Mouse (Mus musculus): ENCODE measurements at regions not wholly inside any gene's neighbourhood (a gene's known extent, or its start where the extent isn't known, plus 50 kb on each side); places are given as distances from the start of the nearest gene placed in this dataset.

DNA sequence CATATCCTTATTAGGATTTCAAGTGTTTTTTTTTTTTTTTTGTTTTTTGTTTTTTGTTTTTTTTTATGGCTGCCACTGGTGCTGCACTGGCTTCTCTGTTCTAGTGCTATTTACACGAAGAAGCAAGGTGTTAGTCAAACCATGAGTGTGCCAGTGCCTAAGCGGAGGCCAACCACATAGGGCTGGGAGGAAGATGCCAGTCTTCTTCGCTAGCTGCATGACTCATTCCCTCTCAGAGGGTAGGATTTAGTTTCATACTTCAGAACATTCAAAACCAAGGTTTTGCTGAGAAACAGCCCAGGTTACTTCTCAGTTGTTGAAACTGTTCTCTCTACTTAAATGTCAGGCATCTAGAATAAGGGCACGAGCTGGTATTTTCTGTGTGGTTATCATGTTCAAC is 72.6 kb downstream of the Icos start:
- DNase-seq (ENCODE audit: low spot score) = no peak
- WGBS = 87% methylated on average over 4 of the region's 4 CpGs
- Histone ChIP-seq H3K36me3 (ENCODE audit: insufficient read depth, low read length) (no peaks in the 10 kb centered on the region), H3K27me3 (ENCODE audit: insufficient read depth, low read length) (no peaks in the 10 kb centered on the region), H3K9ac (replicated peaks; ENCODE audit: low read length) (no peak overlapping the region), H3K9me3 (ENCODE audit: low read length) (no peaks in the 10 kb centered on the region), H3K4me2 (ENCODE audit: low read depth, low read length) (no peak overlapping the region), H3K27ac (no peak overlapping the region), H3K4me3 (ENCODE audit: low read length) (no peak overlapping the region), H3K4me1 (ENCODE audit: insufficient read depth, low read length) (no peaks in the 10 kb centered on the region)
- no peak for ATAC-seq
- no peak for TF ChIP-seq CTCF (IDR thresholded peaks at IDR 0.05; ENCODE audit: low read depth)

DNA sequence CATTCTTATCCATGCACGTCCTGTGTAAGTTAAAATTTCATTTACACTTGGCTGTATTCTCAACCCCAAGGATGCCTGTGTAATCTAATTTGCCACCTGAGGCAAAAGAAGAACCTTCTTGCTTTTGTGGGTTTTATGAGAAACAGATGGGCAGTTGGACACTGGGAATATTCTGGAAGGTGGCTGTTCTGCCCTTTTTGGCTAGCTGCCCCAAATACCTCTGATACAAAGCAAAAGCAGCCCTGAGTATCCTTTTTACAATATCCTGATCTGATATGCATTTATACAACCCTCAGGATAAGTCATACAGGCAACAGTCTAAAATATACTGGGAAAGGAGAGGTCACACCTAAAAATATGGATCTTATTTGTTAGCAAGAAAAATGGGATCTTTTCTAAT is 75.9 kb downstream of the Icos start:
- H3K27ac ChIP-seq = no peak overlapping the region
- 44% methylated on average over 1 of the region's 1 CpGs for WGBS

GRCm38 (mm10) chr1:61054391-61054790 is 76.7 kb downstream of the Icos start:
- no peaks in the 10 kb centered on the region for H3K9me3 ChIP-seq (ENCODE audit: low read length)
- H3K4me2 ChIP-seq (ENCODE audit: low read depth, low read length) = no peak overlapping the region
- DNase-seq (ENCODE audit: low spot score) (no peak), ATAC-seq (no peak)
- H3K27ac ChIP-seq = no peak overlapping the region
- H3K36me3 ChIP-seq (ENCODE audit: insufficient read depth, low read length) = no peaks in the 10 kb centered on the region
- H3K27me3 ChIP-seq (ENCODE audit: insufficient read depth, low read length) = no peaks in the 10 kb centered on the region
- no peaks in the 10 kb centered on the region for H3K4me1 ChIP-seq (ENCODE audit: insufficient read depth, low read length)
- H3K9ac ChIP-seq (replicated peaks; ENCODE audit: low read length) = no peak overlapping the region
- no peak overlapping the region for H3K4me3 ChIP-seq (ENCODE audit: low read length)
- 87% methylated on average over 6 of the region's 6 CpGs for WGBS
- TF ChIP-seq CTCF (IDR thresholded peaks at IDR 0.05; ENCODE audit: low read depth) = no peak

More for the DNA sequence above, 75.9 kb downstream of the Icos start:
- Histone ChIP-seq H3K4me1 (ENCODE audit: insufficient read depth, low read length) (no peaks in the 10 kb centered on the region), H3K9me3 (ENCODE audit: low read length) (no peaks in the 10 kb centered on the region), H3K36me3 (ENCODE audit: insufficient read depth, low read length) (no peaks in the 10 kb centered on the region), H3K9ac (replicated peaks; ENCODE audit: low read length) (no peak overlapping the region), H3K4me3 (ENCODE audit: low read length) (no peak overlapping the region), H3K4me2 (ENCODE audit: low read depth, low read length) (no peak overlapping the region), H3K27me3 (ENCODE audit: insufficient read depth, low read length) (no peaks in the 10 kb centered on the region)
- ATAC-seq (no peak), DNase-seq (ENCODE audit: low spot score) (peak; percentile 43)
- TF ChIP-seq CTCF (IDR thresholded peaks at IDR 0.05; ENCODE audit: low read depth) = no peak

DNA sequence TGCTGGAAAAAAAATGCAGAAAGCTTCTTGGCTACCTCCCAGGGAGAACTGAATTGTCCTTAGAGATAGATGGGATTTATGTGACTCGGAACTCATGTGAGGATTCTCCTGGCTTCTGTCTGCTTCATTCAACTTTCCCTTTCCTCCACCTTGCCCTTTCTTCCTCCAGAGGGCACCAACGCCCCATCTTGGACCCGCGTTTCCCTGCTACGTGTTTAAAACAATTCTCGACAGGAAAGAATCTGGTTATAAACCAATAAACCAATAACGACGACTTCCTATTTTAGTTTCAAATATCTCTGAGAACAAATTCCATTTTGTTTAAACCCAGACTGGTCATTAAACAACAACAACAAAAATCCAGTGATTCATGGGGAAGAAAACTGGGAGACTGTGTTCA is 77.4 kb downstream of the Icos start:
- no peak for ATAC-seq

GRCm38 (mm10) chr1:61059910-61060536 is 82.3 kb downstream of the Icos start:
- Histone ChIP-seq H3K4me3 (ENCODE audit: low read length) (no peak overlapping the region), H3K4me2 (ENCODE audit: low read depth, low read length) (no peak overlapping the region), H3K27ac (no peak overlapping the region), H3K9ac (replicated peaks; ENCODE audit: low read length) (no peak overlapping the region), H3K36me3 (ENCODE audit: insufficient read depth, low read length) (no peaks in the 10 kb centered on the region), H3K27me3 (ENCODE audit: insufficient read depth, low read length) (no peaks in the 10 kb centered on the region), H3K4me1 (ENCODE audit: insufficient read depth, low read length) (no peaks in the 10 kb centered on the region), H3K9me3 (ENCODE audit: low read length) (no peaks in the 10 kb centered on the region)
- 59% methylated on average over 11 of the region's 11 CpGs for WGBS
- DNase-seq (ENCODE audit: low spot score) (no peak), ATAC-seq (no peak)
- no peak for TF ChIP-seq CTCF (IDR thresholded peaks at IDR 0.05; ENCODE audit: low read depth)

More for the DNA sequence above, 77.4 kb downstream of the Icos start:
- no peaks in the 10 kb centered on the region for H3K9me3 ChIP-seq (ENCODE audit: low read length)
- H3K27ac ChIP-seq = no peak overlapping the region
- no peaks in the 10 kb centered on the region for H3K36me3 ChIP-seq (ENCODE audit: insufficient read depth, low read length)
- peak; percentile 82 for DNase-seq (ENCODE audit: low spot score)
- no peak overlapping the region for H3K4me3 ChIP-seq (ENCODE audit: low read length)
- peak; percentile 86 for TF ChIP-seq CTCF (IDR thresholded peaks at IDR 0.05; ENCODE audit: low read depth)
- no peaks in the 10 kb centered on the region for H3K4me1 ChIP-seq (ENCODE audit: insufficient read depth, low read length)
- no peaks in the 10 kb centered on the region for H3K27me3 ChIP-seq (ENCODE audit: insufficient read depth, low read length)
- H3K9ac ChIP-seq (replicated peaks; ENCODE audit: low read length) = no peak overlapping the region
- H3K4me2 ChIP-seq (ENCODE audit: low read depth, low read length) = peak overlapping the region; percentile 42
- WGBS = 4% methylated on average over 8 of the region's 8 CpGs

DNA sequence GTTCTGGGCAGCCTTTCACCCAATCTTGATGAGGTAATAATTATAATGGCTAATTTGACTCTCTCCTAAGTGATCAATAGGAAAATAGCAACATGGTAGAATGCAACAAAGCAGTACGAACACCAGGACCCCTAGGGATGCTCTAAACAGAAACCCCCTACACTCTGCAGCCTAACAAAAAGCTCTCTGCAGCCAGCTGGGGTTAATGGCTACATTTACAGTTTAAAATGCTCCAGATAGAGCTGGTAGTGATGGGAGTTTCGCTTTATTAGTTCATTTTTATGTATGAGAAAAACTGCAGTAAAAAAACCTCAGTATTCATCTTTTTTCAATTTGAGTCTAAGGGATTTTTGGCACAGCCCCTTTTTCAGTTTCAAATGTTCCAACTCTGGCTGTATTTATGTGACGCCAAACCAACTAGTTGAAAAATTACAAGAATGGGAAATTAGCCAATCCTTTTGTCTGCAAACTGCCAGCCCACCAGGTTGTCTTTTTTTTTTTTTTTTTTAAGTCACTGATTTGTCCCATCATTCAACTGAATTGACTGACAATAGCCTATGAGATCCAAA is 84.2 kb downstream of the Icos start:
- TF ChIP-seq CTCF (IDR thresholded peaks at IDR 0.05; ENCODE audit: low read depth) = no peak
- 42% methylated on average over 3 of the region's 3 CpGs for WGBS
- DNase-seq (ENCODE audit: low spot score) = peak; percentile 12

DNA sequence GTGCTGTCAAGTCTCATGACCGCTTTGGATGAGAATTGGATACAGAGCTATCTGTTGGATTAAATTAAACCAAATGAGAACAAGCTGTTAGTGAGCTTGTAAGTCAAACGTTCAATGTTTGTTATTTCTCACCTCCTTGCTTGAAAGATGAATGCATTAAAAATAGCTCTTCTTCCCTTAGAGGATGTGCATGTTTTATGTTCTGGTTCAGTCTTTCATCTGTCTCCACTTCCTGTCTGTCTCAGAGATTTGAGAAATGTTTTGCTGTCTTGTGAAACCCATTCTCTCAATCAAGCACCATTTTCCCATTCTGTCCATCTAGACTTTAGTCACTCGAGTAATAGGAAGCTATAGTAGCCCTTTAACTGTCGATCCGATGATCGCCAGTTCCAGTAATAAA is 90.4 kb downstream of the Icos start:
- H3K4me1 ChIP-seq (ENCODE audit: insufficient read depth, low read length) = no peaks in the 10 kb centered on the region
- H3K36me3 ChIP-seq (ENCODE audit: insufficient read depth, low read length) = no peaks in the 10 kb centered on the region
- ATAC-seq (no peak), DNase-seq (ENCODE audit: low spot score) (no peak)
- H3K27ac ChIP-seq = no peak overlapping the region
- no peak overlapping the region for H3K4me2 ChIP-seq (ENCODE audit: low read depth, low read length)
- H3K9ac ChIP-seq (replicated peaks; ENCODE audit: low read length) = no peak overlapping the region
- no peaks in the 10 kb centered on the region for H3K27me3 ChIP-seq (ENCODE audit: insufficient read depth, low read length)
- WGBS = 89% methylated on average over 6 of the region's 6 CpGs
- H3K9me3 ChIP-seq (ENCODE audit: low read length) = no peaks in the 10 kb centered on the region
- H3K4me3 ChIP-seq (ENCODE audit: low read length) = no peak overlapping the region
- no peak for TF ChIP-seq CTCF (IDR thresholded peaks at IDR 0.05; ENCODE audit: low read depth)

More for the DNA sequence above, 84.2 kb downstream of the Icos start:
- Histone ChIP-seq H3K27ac (no peak overlapping the region), H3K4me1 (ENCODE audit: insufficient read depth, low read length) (no peaks in the 10 kb centered on the region), H3K27me3 (ENCODE audit: insufficient read depth, low read length) (no peaks in the 10 kb centered on the region), H3K9ac (replicated peaks; ENCODE audit: low read length) (no peak overlapping the region), H3K4me3 (ENCODE audit: low read length) (no peak overlapping the region), H3K4me2 (ENCODE audit: low read depth, low read length) (no peak overlapping the region), H3K9me3 (ENCODE audit: low read length) (no peaks in the 10 kb centered on the region), H3K36me3 (ENCODE audit: insufficient read depth, low read length) (no peaks in the 10 kb centered on the region)
- no peak for ATAC-seq
